Mouse (Mus musculus): ENCODE data around the gene Me3.

Gene Me3

GRCm38 (mm10) chr7:89664197-89664596, 32.0 kb downstream of the Me3 start:
- no peak for DNase-seq (ENCODE audit: extremely low read depth, low read depth, low spot score)

- DNase-seq (ENCODE audit: extremely low read depth, low read depth, low spot score), result no peak
These were observed 34.2 kb downstream of the Me3 start for GRCm38 (mm10) chr7:89666361-89666760.

- no peak for DNase-seq (ENCODE audit: extremely low read depth, low read depth, low spot score)
These were observed 35.4 kb downstream of the Me3 start for GRCm38 (mm10) chr7:89667570-89667969.

- DNase-seq (ENCODE audit: extremely low read depth, low read depth, low spot score), result no peak
These were observed 37.3 kb downstream of the Me3 start for GRCm38 (mm10) chr7:89669461-89669860.

GRCm38 (mm10) chr7:89671104-89671831, 39.1 kb downstream of the Me3 start:
- no peak for DNase-seq (ENCODE audit: extremely low read depth, low read depth, low spot score)

- DNase-seq (ENCODE audit: extremely low read depth, low read depth, low spot score), result no peak
These were observed 44.0 kb downstream of the Me3 start for GRCm38 (mm10) chr7:89676176-89676575.

GRCm38 (mm10) chr7:89677850-89678249, 45.7 kb downstream of the Me3 start:
- DNase-seq (ENCODE audit: extremely low read depth, low read depth, low spot score), result no peak

GRCm38 (mm10) chr7:89678719-89679118, 46.5 kb downstream of the Me3 start:
- DNase-seq (ENCODE audit: extremely low read depth, low read depth, low spot score), result no peak

- no peak for DNase-seq (ENCODE audit: extremely low read depth, low read depth, low spot score)
These were observed 46.9 kb downstream of the Me3 start for GRCm38 (mm10) chr7:89679139-89679538.

- DNase-seq (ENCODE audit: extremely low read depth, low read depth, low spot score), result no peak
These were observed 47.5 kb downstream of the Me3 start for GRCm38 (mm10) chr7:89679621-89680140.

- DNase-seq (ENCODE audit: extremely low read depth, low read depth, low spot score), result no peak
These were observed 48.7 kb downstream of the Me3 start for GRCm38 (mm10) chr7:89680891-89681290.

GRCm38 (mm10) chr7:89681666-89682470, 49.7 kb downstream of the Me3 start:
- no peak for DNase-seq (ENCODE audit: extremely low read depth, low read depth, low spot score)

- DNase-seq (ENCODE audit: extremely low read depth, low read depth, low spot score), result no peak
These were observed 66.0 kb downstream of the Me3 start for GRCm38 (mm10) chr7:89698186-89698585.

GRCm38 (mm10) chr7:89699668-89700350, 67.6 kb downstream of the Me3 start:
- no peak for DNase-seq (ENCODE audit: extremely low read depth, low read depth, low spot score)

GRCm38 (mm10) chr7:89700511-89700910, 68.3 kb downstream of the Me3 start:
- DNase-seq (ENCODE audit: extremely low read depth, low read depth, low spot score), result no peak

GRCm38 (mm10) chr7:89710776-89711175, 78.6 kb downstream of the Me3 start:
- DNase-seq (ENCODE audit: extremely low read depth, low read depth, low spot score), result no peak

GRCm38 (mm10) chr7:89713059-89713458, 80.9 kb downstream of the Me3 start:
- no peak for DNase-seq (ENCODE audit: extremely low read depth, low read depth, low spot score)

- DNase-seq (ENCODE audit: extremely low read depth, low read depth, low spot score), result no peak
These were observed 84.0 kb downstream of the Me3 start for GRCm38 (mm10) chr7:89716226-89716625.

GRCm38 (mm10) chr7:89717521-89717920, 85.3 kb downstream of the Me3 start:
- no peak for DNase-seq (ENCODE audit: extremely low read depth, low read depth, low spot score)

GRCm38 (mm10) chr7:89718264-89718663, 86.1 kb downstream of the Me3 start:
- DNase-seq (ENCODE audit: extremely low read depth, low read depth, low spot score), result no peak

GRCm38 (mm10) chr7:89720256-89720655, 88.1 kb downstream of the Me3 start:
- DNase-seq (ENCODE audit: extremely low read depth, low read depth, low spot score), result no peak
